Comparison of ENCODE assay signal across 21 mouse cellular contexts in the genomic region with DNA sequence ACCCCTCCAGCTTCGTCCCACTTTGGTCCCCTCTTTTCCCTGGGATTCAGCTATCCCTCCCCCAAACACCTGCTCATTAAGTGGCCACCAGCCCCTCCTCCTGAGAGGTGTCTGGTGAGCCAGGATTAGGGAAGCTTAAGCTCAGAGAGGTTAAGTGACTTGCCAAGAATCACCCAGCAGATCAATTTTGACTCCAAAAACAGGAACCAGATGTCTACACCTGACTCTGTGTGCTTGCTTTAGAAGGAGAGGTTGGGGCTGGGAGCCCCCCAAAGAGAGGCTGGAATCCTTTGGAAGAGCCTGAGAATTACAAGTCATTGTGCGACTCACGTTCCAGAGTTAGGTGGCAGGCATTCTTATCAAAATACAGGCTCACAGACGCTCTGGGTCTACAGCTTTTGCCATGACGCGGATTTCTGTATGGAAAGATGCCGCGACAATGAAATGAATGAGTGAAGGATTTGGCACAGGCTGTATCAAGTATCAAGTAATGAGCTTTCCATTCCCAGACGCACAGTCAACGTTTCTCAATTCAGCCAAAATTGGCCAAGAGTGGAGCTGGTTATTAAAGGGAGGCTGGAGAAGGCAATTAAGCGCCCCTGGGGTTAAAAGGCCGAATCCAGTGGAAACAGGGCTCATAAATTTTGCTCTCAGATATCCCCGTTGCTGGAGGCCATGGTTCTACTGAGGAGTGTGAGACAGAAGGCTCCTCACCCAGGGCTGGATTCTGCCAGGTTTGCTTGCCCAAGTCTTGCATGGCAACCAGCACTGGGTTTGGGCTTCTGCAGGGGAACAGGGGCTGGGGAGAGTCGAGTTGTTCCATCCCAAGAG. TPM values are rescaled to one million over a fixed set of nuclear protein-coding genes. Genes with fewer than 3 reads are reported as not detected.
DNase-seq lines count a peak whose midpoint lies in the region; ATAC-seq lines count a peak whose summit lies in the region.
"Had no signal": no experiment of that assay in that cellular context is flagged by ENCODE, and none has a peak within 500 bp of the region (broad histone marks: within the 10 kb centered on the region; RNA-seq: fewer than 3 reads in every experiment).

No protein-coding gene starts in this region.

- H3K4me3 ChIP-seq in forebrain, embryonic 14.5 days (ENCODE audit: low read depth, low read length), result no peak overlapping the region
- no peak overlapping the region for H3K4me3 ChIP-seq in forebrain, embryonic 13.5 days
- H3K4me3 ChIP-seq in embryonic facial prominence, embryonic 11.5 days (ENCODE audit: low read depth, low read length), result no peak overlapping the region
- H3K4me3 ChIP-seq: erythroblast, embryonic 14.5 days; layer of hippocampus, adult 2 months; midbrain, embryonic 12.5 days had no signal

- no peak for ATAC-seq in forebrain, embryonic 14.5 days
- no peak for ATAC-seq in forebrain, embryonic 13.5 days
- ATAC-seq in embryonic facial prominence, embryonic 11.5 days (replicated peaks; ENCODE audit: insufficient number of reproducible peaks, low FRiP score, low TSS enrichment, low read depth), result no peak
- ATAC-seq: activated CD4-positive, CD25-positive, alpha-beta regulatory T cell, adult 4 months had no signal

- DNase-seq in forebrain, embryonic 14.5 days (ENCODE audit: low spot score), result peak; percentile 64
- peak; percentile 12 for DNase-seq in Muller cell, postnatal 12 days (ENCODE audit: inconsistent ontology term)
- peak; percentile 63 for DNase-seq in embryonic facial prominence, embryonic 11.5 days (ENCODE audit: low spot score)
- peak; percentile 14 to 32 for DNase-seq in kidney, postnatal 4 days
- DNase-seq in yolk sac, embryonic 10.5 days (ENCODE audit: low spot score), result no peak
- no peak for DNase-seq in cerebellum, adult 18-20 months
- no peak for DNase-seq in frontal cortex, postnatal 25 days (ENCODE audit: low spot score in 2 of 2)
- DNase-seq: cerebellum, postnatal 25 days; gastrocnemius, postnatal 36 days; lung, postnatal 14 days; thymus, postnatal 25 days had no signal

- no peaks in the 10 kb centered on the region for H3K27me3 ChIP-seq in forebrain, embryonic 14.5 days (replicated peaks; ENCODE audit: control insufficient read depth, insufficient read depth, low read length)
- no peaks in the 10 kb centered on the region for H3K27me3 ChIP-seq in forebrain, embryonic 13.5 days
- H3K27me3 ChIP-seq in embryonic facial prominence, embryonic 11.5 days (ENCODE audit: control insufficient read depth, insufficient read depth, low read length), result no peaks in the 10 kb centered on the region
- H3K27me3 ChIP-seq: midbrain, embryonic 12.5 days had no signal

- no peak overlapping the region for H3K4me2 ChIP-seq in forebrain, embryonic 14.5 days (ENCODE audit: low read length)
- H3K4me2 ChIP-seq in forebrain, embryonic 13.5 days, result no peak overlapping the region
- no peak overlapping the region for H3K4me2 ChIP-seq in embryonic facial prominence, embryonic 11.5 days (ENCODE audit: low read depth, low read length)
- H3K4me2 ChIP-seq: midbrain, embryonic 12.5 days had no signal

- no peak overlapping the region for H3K27ac ChIP-seq in forebrain, embryonic 14.5 days (ENCODE audit: low read depth, low read length)
- H3K27ac ChIP-seq in forebrain, embryonic 13.5 days, result no peak overlapping the region
- no peak overlapping the region for H3K27ac ChIP-seq in embryonic facial prominence, embryonic 11.5 days (replicated peaks; ENCODE audit: low read depth, low read length)
- H3K27ac ChIP-seq: layer of hippocampus, adult 2 months; liver, embryonic 14.5 days; midbrain, embryonic 12.5 days had no signal

- peaks cover 4% of the 10 kb centered on the region for H3K4me1 ChIP-seq in forebrain, embryonic 14.5 days (ENCODE audit: control insufficient read depth, insufficient read depth, low read length)
- H3K4me1 ChIP-seq in forebrain, embryonic 13.5 days, result peaks cover 12% of the 10 kb centered on the region
- no peaks in the 10 kb centered on the region; the same call in 1 of the 2 replicates for H3K4me1 ChIP-seq in embryonic facial prominence, embryonic 11.5 days (ENCODE audit: control insufficient read depth, insufficient read depth, low read length)
- H3K4me1 ChIP-seq: midbrain, embryonic 12.5 days had no signal

- no peaks in the 10 kb centered on the region for H3K9me3 ChIP-seq in forebrain, embryonic 14.5 days (replicated peaks; ENCODE audit: control insufficient read depth, low read length)
- no peaks in the 10 kb centered on the region for H3K9me3 ChIP-seq in forebrain, embryonic 13.5 days (replicated peaks)
- no peaks in the 10 kb centered on the region for H3K9me3 ChIP-seq in embryonic facial prominence, embryonic 11.5 days (replicated peaks; ENCODE audit: control insufficient read depth, low read length)
- H3K9me3 ChIP-seq: midbrain, embryonic 12.5 days had no signal

- no peaks in the 10 kb centered on the region for H3K36me3 ChIP-seq in forebrain, embryonic 14.5 days (ENCODE audit: control insufficient read depth, insufficient read depth, low read length)
- H3K36me3 ChIP-seq in forebrain, embryonic 13.5 days (ENCODE audit: poor library complexity, severe bottlenecking), result no peaks in the 10 kb centered on the region
- H3K36me3 ChIP-seq in embryonic facial prominence, embryonic 11.5 days (replicated peaks; ENCODE audit: control insufficient read depth, insufficient read depth, low read depth, low read length), result no peaks in the 10 kb centered on the region
- H3K36me3 ChIP-seq: midbrain, embryonic 12.5 days had no signal

- 39% methylated on average over 14 of the region's 14 CpGs for WGBS in forebrain, embryonic 14.5 days
- 51% methylated on average over 14 of the region's 14 CpGs for WGBS in forebrain, embryonic 13.5 days
- 47% methylated on average over 14 of the region's 14 CpGs for WGBS in embryonic facial prominence, embryonic 11.5 days

- no peak overlapping the region for H3K9ac ChIP-seq in forebrain, embryonic 14.5 days (ENCODE audit: low read length)
- no peak overlapping the region for H3K9ac ChIP-seq in forebrain, embryonic 13.5 days
- no peak overlapping the region for H3K9ac ChIP-seq in embryonic facial prominence, embryonic 11.5 days (replicated peaks; ENCODE audit: low read length)
- H3K9ac ChIP-seq: liver, embryonic 14.5 days; midbrain, embryonic 12.5 days had no signal

RNA-seq across cellular contexts. Expression of a gene that starts 45.3 kb away (rescaled TPM):
- polyA plus RNA-seq in forebrain, embryonic 14.5 days (2014; fragmentation: Nextera tagmentation; extraction: Ambion mirVana), result not detected in 2 replicates
- not detected in 2 replicates for polyA plus RNA-seq in forebrain, embryonic 13.5 days (2015; fragmentation: Nextera tagmentation; extraction: Ambion mirVana)
- polyA plus RNA-seq in embryonic facial prominence, embryonic 11.5 days (2014; fragmentation: Nextera tagmentation; extraction: Ambion mirVana), result not detected in 2 replicates
- polyA plus RNA-seq: activated CD4-positive, CD25-positive, alpha-beta regulatory T cell, adult 4 months; erythroblast, embryonic 14.5 days; frontal cortex, adult 2 months; heart, embryonic 14.5 days; intestine, embryonic 14.5 days; liver, embryonic 14.5 days; midbrain, embryonic 12.5 days; spleen, adult 2 months had no signal

RNA-seq across cellular contexts. Expression of a gene that starts 57.1 kb away (rescaled TPM):
- 0.06 TPM in 2 replicates for polyA plus RNA-seq in forebrain, embryonic 14.5 days (2014; fragmentation: Nextera tagmentation; extraction: Ambion mirVana)
- polyA plus RNA-seq in forebrain, embryonic 13.5 days (2015; fragmentation: Nextera tagmentation; extraction: Ambion mirVana), result not detected in 2 replicates
- 0.08 TPM in 1 of 2 replicates, not detected in the other for polyA plus RNA-seq in embryonic facial prominence, embryonic 11.5 days (2014; fragmentation: Nextera tagmentation; extraction: Ambion mirVana)
- polyA plus RNA-seq: activated CD4-positive, CD25-positive, alpha-beta regulatory T cell, adult 4 months; heart, embryonic 14.5 days; midbrain, embryonic 12.5 days had no signal

Comparison
In these comparisons a context has a peak if more than half of its experiments do, and no peak if none do; other contexts are left out.
1. DNase-seq: peak in forebrain, embryonic 14.5 days (single experiment), Muller cell, postnatal 12 days (single experiment), embryonic facial prominence, embryonic 11.5 days (single experiment) and kidney, postnatal 4 days (2 of 2); none in yolk sac, embryonic 10.5 days (single experiment), cerebellum, adult 18-20 months (0 of 2) and frontal cortex, postnatal 25 days (0 of 2).